Mouse (Mus musculus) hindbrain, embryonic 16.5 days (tissue): ENCODE results near the gene Gfra1. TPM values are rescaled to one million over a fixed set of nuclear protein-coding genes. Genes with fewer than 3 reads are reported as not detected.
A peak's percentile ranks its signal among the peaks of the same experiment; 100 is the strongest.

ENCODE experiments used
- ATAC-seq: fragments of 200-750 bp; cut with Nextera tagmentation; 2 replicates; pipeline ENCODE4 v1.8.0; 2017; ENCODE audit warnings: moderate TSS enrichment, moderate library complexity
- H3K27ac ChIP-seq: fragments of 300-500 bp; sonication (generic); 2 replicates; pipeline ENCODE4 v1.5.1; 2014; ENCODE audit warnings: low read depth, mild to moderate bottlenecking, control low read depth, low read length, moderate library complexity
- H3K27me3 ChIP-seq: fragments of 300-500 bp; sonication (generic); replicated peaks from 2 replicates; pipeline ENCODE4 v1.6.1; 2014; ENCODE audit warnings: low read length; ENCODE audit not compliant: control insufficient read depth, insufficient read depth
- H3K36me3 ChIP-seq: fragments of 300-500 bp; sonication (generic); 2 replicates; pipeline ENCODE4 v1.6.1; 2014; ENCODE audit warnings: mild to moderate bottlenecking, low read length, moderate library complexity, mixed read lengths; ENCODE audit not compliant: control insufficient read depth, insufficient read depth
- H3K4me1 ChIP-seq: fragments of 300-500 bp; sonication (generic); 2 replicates; pipeline ENCODE4 v1.6.1; 2014; ENCODE audit warnings: low read depth, low read length; ENCODE audit not compliant: control insufficient read depth, insufficient read depth
- H3K4me2 ChIP-seq: fragments of 300-500 bp; sonication (generic); 2 replicates; pipeline ENCODE4 v1.6.1; 2014; ENCODE audit warnings: mild to moderate bottlenecking, low read length, control low read depth, moderate library complexity
- H3K4me3 ChIP-seq: fragments of 300-500 bp; sonication (generic); 2 replicates; pipeline ENCODE4 v1.5.1; 2014; ENCODE audit warnings: mild to moderate bottlenecking, low read length, control low read depth, moderate library complexity
- H3K9ac ChIP-seq: fragments of 300-500 bp; sonication (generic); 2 replicates; pipeline ENCODE4 v1.6.1; 2014; ENCODE audit warnings: low read depth, mild to moderate bottlenecking, control low read depth, low read length, moderate library complexity
- H3K9me3 ChIP-seq: fragments of 300-500 bp; sonication (generic); 2 replicates; pipeline ENCODE4 v1.6.1; 2014; ENCODE audit warnings: mild to moderate bottlenecking, low read length, moderate library complexity; ENCODE audit not compliant: control insufficient read depth
- WGBS: fragments of 180-500 bp; shearing (Covaris S2); extraction: QIAGEN DNeasy Blood & Tissue Kit; methylation state at CpG from one replicate; pipeline ENCODE4 v1.1.7; 2014; 5-methylcytosine and 5-hydroxymethylcytosine counted together
- polyA plus RNA-seq: library from polyadenylated mRNA; unstranded; fragments of >200 nt; fragmentation: Nextera tagmentation; extraction: Ambion mirVana; gene quantifications from 2 replicates; pipeline ENCODE4 v1.2.1, GENCODE M21; 2015

Gfra1 gene
- polyA plus RNA-seq, 1 experiment from 2014 or later = 38.6 TPM

- Histone ChIP-seq H3K36me3 (no peaks in the 10 kb centered on the region), H3K4me3 (peak overlapping the region; percentile 12; the same call in 1 of the 2 replicates), H3K27me3 (peaks cover 5% of the 10 kb centered on the region), H3K9ac (no peak overlapping the region), H3K4me2 (peak overlapping the region; percentile 76), H3K9me3 (no peaks in the 10 kb centered on the region), H3K27ac (no peak overlapping the region), H3K4me1 (peaks cover 16% of the 10 kb centered on the region)
- ATAC-seq = no peak
- 57% methylated on average over 6 of the region's 6 CpGs for WGBS
Measured at GRCm38 (mm10) chr19:58451323-58451722, 4.4 kb downstream of the Gfra1 start.

- Histone ChIP-seq H3K4me1 (peaks cover 13% of the 10 kb centered on the region), H3K27ac (no peak overlapping the region), H3K36me3 (no peaks in the 10 kb centered on the region), H3K27me3 (peaks cover 5% of the 10 kb centered on the region), H3K4me2 (peak overlapping the region; percentile 76), H3K4me3 (peak overlapping the region; percentile 11; the same call in 1 of the 2 replicates), H3K9me3 (no peaks in the 10 kb centered on the region), H3K9ac (no peak overlapping the region)
- no peak for ATAC-seq
- 25% methylated on average over 5 of the region's 5 CpGs for WGBS
Measured at GRCm38 (mm10) chr19:58450716-58451115, 5.0 kb downstream of the Gfra1 start.

GRCm38 (mm10) chr19:58442785-58443732 is 12.7 kb downstream of the Gfra1 start:
- H3K27ac ChIP-seq = no peak overlapping the region
- H3K4me3 ChIP-seq = no peak overlapping the region
- 22% methylated on average over 10 of the region's 10 CpGs for WGBS
- H3K4me2 ChIP-seq = no peak overlapping the region
- no peaks in the 10 kb centered on the region for H3K36me3 ChIP-seq
- peaks cover 3% of the 10 kb centered on the region; the same call in 1 of the 2 replicates for H3K4me1 ChIP-seq
- no peaks in the 10 kb centered on the region for H3K27me3 ChIP-seq
- no peak overlapping the region for H3K9ac ChIP-seq
- ATAC-seq = no peak
- H3K9me3 ChIP-seq = no peaks in the 10 kb centered on the region

- H3K4me3 ChIP-seq = no peak overlapping the region
- 52% methylated on average over 7 of the region's 7 CpGs for WGBS
- H3K4me2 ChIP-seq = no peak overlapping the region
- no peaks in the 10 kb centered on the region for H3K36me3 ChIP-seq
- H3K9ac ChIP-seq = no peak overlapping the region
- no peak for ATAC-seq
- H3K27me3 ChIP-seq = no peaks in the 10 kb centered on the region
- H3K4me1 ChIP-seq = peaks cover 8% of the 10 kb centered on the region
- H3K27ac ChIP-seq = no peak overlapping the region
- no peaks in the 10 kb centered on the region for H3K9me3 ChIP-seq
Measured at GRCm38 (mm10) chr19:58441785-58442184, 13.9 kb downstream of the Gfra1 start.

- no peak overlapping the region for H3K4me3 ChIP-seq
- no peak overlapping the region for H3K4me2 ChIP-seq
- no peaks in the 10 kb centered on the region for H3K9me3 ChIP-seq
- H3K27me3 ChIP-seq = no peaks in the 10 kb centered on the region
- no peak overlapping the region for H3K9ac ChIP-seq
- no peaks in the 10 kb centered on the region for H3K36me3 ChIP-seq
- peaks cover 8% of the 10 kb centered on the region for H3K4me1 ChIP-seq
- ATAC-seq = no peak
- WGBS = 93% methylated on average over 7 of the region's 7 CpGs
- no peak overlapping the region for H3K27ac ChIP-seq
Measured at GRCm38 (mm10) chr19:58441246-58441645, 14.5 kb downstream of the Gfra1 start.

GRCm38 (mm10) chr19:58438762-58439161 is 16.9 kb downstream of the Gfra1 start:
- ATAC-seq = no peak
- Histone ChIP-seq H3K9me3 (no peaks in the 10 kb centered on the region), H3K4me1 (peaks cover 8% of the 10 kb centered on the region), H3K4me2 (no peak overlapping the region), H3K36me3 (no peaks in the 10 kb centered on the region), H3K4me3 (no peak overlapping the region), H3K27me3 (no peaks in the 10 kb centered on the region), H3K27ac (no peak overlapping the region), H3K9ac (no peak overlapping the region)
- 76% methylated on average over 4 of the region's 4 CpGs for WGBS

- H3K27me3 ChIP-seq = no peaks in the 10 kb centered on the region
- peaks cover 5% of the 10 kb centered on the region for H3K4me1 ChIP-seq
- 49% methylated on average over 10 of the region's 10 CpGs for WGBS
- H3K36me3 ChIP-seq = no peaks in the 10 kb centered on the region
- no peaks in the 10 kb centered on the region for H3K9me3 ChIP-seq
- no peak for ATAC-seq
- no peak overlapping the region; the same call in 1 of the 2 replicates for H3K9ac ChIP-seq
- no peak overlapping the region for H3K4me2 ChIP-seq
- H3K27ac ChIP-seq = no peak overlapping the region
- H3K4me3 ChIP-seq = no peak overlapping the region
Measured at GRCm38 (mm10) chr19:58437441-58438071, 18.2 kb downstream of the Gfra1 start.

GRCm38 (mm10) chr19:58436874-58437273 is 18.8 kb downstream of the Gfra1 start:
- peaks cover 5% of the 10 kb centered on the region; the same call in 1 of the 2 replicates for H3K4me1 ChIP-seq
- 75% methylated on average over 3 of the region's 3 CpGs for WGBS

GRCm38 (mm10) chr19:58435877-58436276 is 19.8 kb downstream of the Gfra1 start:
- Histone ChIP-seq H3K27ac (no peak overlapping the region), H3K4me1 (peaks cover 5% of the 10 kb centered on the region; the same call in 1 of the 2 replicates), H3K9ac (no peak overlapping the region), H3K9me3 (no peaks in the 10 kb centered on the region), H3K4me2 (no peak overlapping the region), H3K27me3 (no peaks in the 10 kb centered on the region), H3K4me3 (no peak overlapping the region), H3K36me3 (no peaks in the 10 kb centered on the region)
- ATAC-seq = no peak
- 80% methylated on average over 5 of the region's 5 CpGs for WGBS

More at GRCm38 (mm10) chr19:58436874-58437273, 18.8 kb downstream of the Gfra1 start:
- no peak for ATAC-seq
- Histone ChIP-seq H3K4me2 (no peak overlapping the region), H3K9ac (no peak overlapping the region), H3K36me3 (no peaks in the 10 kb centered on the region), H3K27ac (no peak overlapping the region), H3K27me3 (no peaks in the 10 kb centered on the region), H3K4me3 (no peak overlapping the region), H3K9me3 (no peaks in the 10 kb centered on the region)
